Mouse (Mus musculus) mouse trophoblast stem cell (cell line): ENCODE results near the gene Gm6502.
"Not testable (repeated sequence)": the region's sequence is repeated elsewhere in the genome, so short reads cannot be mapped to it uniquely, and the experiment has no call there.

Experiments used
- in situ Hi-C, 2 experiments: fragments of 300-500 bp; cut with MseI, MboI; formaldehyde crosslinking; loops; 2 replicates in 1 of 2; 3 replicates in 1 of 2; pipeline ENCODE4 v1.15.1; 2025

The Gm6502 gene

GRCm38 (mm10) chr5:94314135-94314534, at the start of gene Gm6502:
TSS of gene Gm6502 (plus strand) at chr5:94314435.
- in situ Hi-C loops, result not testable (repeated sequence)

- in situ Hi-C loops, result not testable (repeated sequence)
Measured at GRCm38 (mm10) chr5:94306696-94307095, 7.5 kb upstream of the Gm6502 start, which contains the start of gene A430089I19Rik. TSS of gene A430089I19Rik (minus strand) at chr5:94306796.

- in situ Hi-C loops, result not testable (repeated sequence)
Measured at GRCm38 (mm10) chr5:94339449-94339848, 25.2 kb downstream of the Gm6502 start, which contains the start of gene AA792892. TSS of gene AA792892 (plus strand) at chr5:94339749.
